Mouse (Mus musculus) layer of hippocampus, adult 18-20 months (tissue): ENCODE results near the gene Enkd1. TPM values are rescaled to one million over a fixed set of nuclear protein-coding genes. Genes with fewer than 3 reads are reported as not detected.
A peak's percentile ranks its signal among the peaks of the same experiment; 100 is the strongest.

Source experiments
- DNase-seq, 2 experiments: peaks; one replicate each; pipeline ENCODE4 v3.0.0; 2022; ENCODE audit warnings: low spot score in 2 of 2
- long read RNA-seq: library from polyadenylated mRNA; stranded (forward); transcript quantifications from one replicate; pipeline ENCODE4 v2.0.0, GENCODE M21; 2021
- total RNA-seq, 2 experiments: library from RNA; stranded (reverse); gene quantifications; 2 replicates each; pipeline ENCODE4 v1.2.3; 2021

Enkd1 gene
- 1 to 10 TPM; 8.8 to 9.6 TPM for total RNA-seq
- long read RNA-seq, partial matches to known transcripts = 0 of 8 reads
- long read RNA-seq, other reads (novel, unspliced or antisense) = 7 of 8 reads

DNA sequence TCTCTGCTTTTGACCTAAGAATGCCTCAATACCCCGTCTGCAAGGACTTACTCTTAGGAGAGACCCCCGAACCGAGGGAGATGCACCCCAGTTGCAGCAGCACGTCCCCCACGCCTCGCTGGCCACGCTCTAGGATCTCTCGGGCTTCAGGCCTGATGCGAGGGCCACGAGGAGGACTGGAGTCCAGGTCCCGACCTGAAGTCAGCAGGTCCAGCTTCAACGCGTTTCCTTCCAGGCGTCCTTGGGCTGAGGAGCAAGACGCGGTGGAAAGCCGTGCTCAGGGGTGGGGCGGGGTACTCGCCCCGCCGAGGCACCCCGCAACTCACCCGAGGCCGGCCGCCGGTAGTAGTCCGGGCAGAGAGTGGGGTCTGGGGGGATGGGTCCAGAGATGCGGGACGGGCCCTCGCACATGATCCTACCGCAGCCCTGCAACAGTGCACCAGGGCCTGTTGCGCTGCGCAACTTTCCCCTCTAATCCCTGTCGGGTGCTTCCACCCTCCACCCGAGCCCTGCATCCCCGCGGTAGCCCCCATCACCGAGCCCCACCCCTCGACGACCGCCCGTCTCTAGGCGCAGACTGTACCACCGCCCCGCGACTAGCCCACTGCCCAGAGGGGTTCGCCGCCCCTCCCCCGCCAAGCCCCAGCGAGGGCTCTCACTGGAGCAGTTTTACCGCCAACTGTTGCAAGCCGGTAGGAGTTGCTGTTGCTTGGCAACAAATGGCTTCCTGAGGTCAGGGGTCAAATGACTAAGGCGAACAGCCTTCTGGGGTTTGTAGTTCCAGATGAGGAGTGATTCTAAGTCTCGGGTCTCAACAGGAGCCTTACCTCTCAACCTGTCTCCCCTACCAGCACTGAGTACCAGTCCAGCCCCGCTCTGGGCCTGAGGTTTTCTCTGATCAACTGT lies at the start of gene Enkd1, which contains the start of gene 4933405L10Rik:
Gene Enkd1, minus strand, starts transcription at position 713 of the 906 bp plus-strand sequence.
Gene 4933405L10Rik, plus strand, starts transcription at position 158 of the 906 bp plus-strand sequence.
- peak; percentile 81 to 94 for DNase-seq

DNA sequence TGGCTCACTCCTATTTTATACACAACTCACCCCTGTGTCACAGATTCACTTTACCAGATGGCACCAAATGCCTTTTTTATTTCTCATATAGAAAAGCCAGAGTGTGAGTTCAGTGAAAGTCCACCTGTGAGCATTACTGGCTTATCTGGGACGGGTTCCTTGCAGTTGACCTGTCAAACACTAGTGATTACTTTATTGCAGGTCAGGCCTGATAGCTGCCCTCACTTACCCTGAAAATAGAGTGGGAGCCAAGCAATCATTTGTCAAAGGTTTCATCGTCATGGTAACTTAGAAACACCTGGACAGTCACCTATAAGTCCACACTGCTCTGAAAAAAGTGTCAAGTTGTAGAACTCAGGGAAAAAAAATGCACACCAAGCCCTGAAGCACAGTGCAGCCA lies 46.7 kb upstream of the Enkd1 start:
- no peak for DNase-seq

DNA sequence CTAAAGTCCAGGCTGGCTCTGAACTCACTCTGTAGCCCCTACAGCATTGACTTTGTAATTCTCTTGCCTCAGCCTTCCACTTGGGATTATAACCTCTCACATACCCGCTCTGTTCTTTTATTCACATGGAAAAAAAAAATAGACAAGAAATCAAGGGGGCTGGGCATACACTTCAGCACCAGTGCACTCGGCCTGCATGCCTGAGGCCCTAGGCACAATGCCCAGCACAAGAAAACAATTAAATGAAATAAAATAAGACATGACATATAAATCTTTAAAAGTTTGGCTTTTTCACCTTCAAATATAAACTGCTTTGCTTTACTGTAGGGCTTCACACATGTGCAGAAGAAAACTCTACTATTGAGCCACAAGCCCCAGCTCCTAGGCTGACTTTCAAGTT lies 45.9 kb upstream of the Enkd1 start:
- DNase-seq = no peak

DNA sequence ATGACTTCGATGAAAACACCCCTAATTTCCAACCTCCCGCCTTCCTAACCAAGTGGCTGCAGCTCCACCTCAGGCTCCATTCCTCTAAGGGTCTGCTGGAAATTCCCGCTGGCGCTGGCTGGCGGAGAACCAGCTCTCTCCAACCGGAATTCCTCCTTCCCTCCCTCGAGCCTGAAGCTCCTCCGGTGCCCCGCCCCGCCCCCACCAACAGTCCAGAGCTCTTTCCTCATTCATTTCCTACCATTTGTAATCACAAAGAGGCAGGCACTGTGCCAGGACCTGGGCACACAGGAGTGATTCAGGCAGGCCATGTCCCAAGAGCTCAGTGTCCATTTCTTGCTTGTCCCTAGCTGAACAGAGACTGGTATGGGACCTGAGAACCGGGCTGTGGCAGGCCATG lies 42.6 kb upstream of the Enkd1 start:
- DNase-seq = peak in 1 of 2 experiments; percentile 27

DNA sequence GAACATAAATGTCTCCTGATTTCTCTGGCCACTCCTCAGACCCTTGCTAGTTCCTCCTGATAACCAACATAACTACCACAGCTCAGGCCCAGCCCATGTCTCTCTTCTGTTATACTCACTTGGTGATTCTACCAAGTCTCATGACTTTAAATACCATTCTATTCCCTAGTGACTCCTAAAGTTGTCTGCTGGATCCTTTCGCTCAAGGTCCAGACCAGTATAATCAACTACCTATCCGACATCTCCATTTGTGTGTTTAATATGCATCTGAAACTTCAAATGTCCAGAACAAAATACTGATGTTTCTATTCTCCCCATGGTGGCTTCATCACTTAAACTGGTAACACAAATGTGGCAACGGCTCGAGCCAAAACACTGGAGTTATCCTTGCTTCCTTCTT lies 35.3 kb upstream of the Enkd1 start:
- no peak for DNase-seq

DNA sequence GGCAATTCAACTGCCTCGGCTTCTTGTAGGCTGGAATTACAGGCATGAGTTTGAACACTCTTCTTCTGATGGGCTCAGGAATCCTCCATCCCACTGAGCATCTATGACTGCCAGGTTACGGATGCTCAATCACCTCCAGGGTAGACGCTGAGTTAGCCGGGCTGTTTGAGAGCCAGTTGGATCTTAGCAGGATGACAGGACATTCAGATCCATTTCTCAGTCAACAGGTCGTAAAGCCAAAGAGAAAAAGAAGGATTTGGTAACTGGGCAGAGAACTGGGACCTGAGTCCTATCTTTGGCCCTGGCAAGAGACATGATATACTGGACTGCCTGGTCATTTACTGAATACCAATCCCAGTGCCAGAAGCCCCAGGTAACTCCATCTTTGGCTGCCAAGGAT lies 31.2 kb upstream of the Enkd1 start:
- no peak for DNase-seq

DNA sequence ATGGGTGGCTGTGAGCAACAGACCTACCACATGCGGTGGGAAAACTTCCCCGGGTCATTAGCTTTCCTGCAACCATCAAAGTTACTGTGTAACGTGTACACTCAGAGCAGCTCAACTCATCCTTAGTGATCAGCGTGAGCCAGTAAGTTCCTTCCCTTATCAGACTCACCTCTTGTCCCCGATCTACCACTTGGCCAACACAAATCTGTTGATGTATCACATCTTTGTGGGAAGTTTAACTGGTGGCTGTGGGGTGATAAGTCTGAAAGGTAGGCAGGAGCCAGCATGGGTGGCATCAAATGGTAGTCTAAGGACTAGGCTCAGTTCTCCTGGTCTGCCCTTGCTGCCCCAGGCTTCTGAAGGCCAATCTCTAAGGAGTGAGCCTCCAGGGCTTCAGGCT lies 24.2 kb upstream of the Enkd1 start:
- DNase-seq = no peak

DNA sequence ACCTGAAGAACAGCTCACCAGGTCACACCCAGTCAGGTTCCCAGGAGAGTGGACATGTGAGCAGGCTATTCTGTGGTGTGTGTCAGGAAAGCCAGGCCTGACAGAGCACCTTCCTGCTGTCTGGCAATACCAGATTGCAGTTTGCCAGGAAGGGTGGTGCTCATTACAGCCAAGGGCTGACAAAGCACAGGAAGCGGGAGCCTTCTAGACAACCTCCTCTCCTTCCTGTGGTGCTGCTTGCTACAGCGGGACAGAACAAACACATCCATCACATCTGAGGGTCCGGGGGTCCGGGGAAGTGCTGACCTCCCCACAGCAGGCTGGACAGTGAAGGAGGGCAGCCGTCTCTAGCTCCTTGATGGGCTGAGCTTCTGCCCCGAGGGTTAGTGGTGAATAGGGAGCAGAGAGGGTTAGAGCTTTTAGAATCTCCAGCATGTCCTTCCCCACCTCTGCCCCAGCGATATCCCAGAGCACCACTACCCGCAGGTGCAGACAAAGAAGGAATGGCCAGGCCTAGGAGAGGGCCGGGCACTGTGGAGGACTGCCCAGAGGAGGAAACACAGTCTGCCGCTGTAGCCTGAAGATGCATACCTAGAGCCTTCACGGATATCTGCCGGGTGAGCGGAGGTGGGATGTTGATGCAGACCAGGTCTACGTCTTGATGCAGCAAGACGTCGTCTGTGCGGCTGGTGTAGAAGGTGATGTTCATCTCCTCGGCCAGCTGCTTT lies 19.6 kb upstream of the Enkd1 start:
- DNase-seq = no peak

DNA sequence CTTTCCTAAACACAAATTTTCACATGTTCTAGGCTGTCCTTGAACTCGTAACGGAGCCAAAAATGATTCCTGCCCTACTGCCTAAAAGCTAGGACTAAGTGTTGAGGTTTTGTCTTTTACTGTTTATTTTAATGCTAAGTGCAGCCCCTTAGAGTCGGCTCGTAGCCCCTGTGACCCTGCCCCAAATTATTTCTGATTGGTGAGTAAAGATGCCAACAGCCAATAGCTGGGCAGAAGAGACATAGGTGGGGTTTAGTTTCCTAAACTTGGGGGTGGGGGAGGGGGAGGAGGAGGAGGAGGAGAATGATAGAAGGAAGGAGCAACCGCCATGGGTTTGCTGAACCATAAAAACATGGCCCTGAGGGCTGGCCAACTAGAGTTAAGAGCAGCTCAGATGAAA lies 17.7 kb upstream of the Enkd1 start:
- no peak for DNase-seq

DNA sequence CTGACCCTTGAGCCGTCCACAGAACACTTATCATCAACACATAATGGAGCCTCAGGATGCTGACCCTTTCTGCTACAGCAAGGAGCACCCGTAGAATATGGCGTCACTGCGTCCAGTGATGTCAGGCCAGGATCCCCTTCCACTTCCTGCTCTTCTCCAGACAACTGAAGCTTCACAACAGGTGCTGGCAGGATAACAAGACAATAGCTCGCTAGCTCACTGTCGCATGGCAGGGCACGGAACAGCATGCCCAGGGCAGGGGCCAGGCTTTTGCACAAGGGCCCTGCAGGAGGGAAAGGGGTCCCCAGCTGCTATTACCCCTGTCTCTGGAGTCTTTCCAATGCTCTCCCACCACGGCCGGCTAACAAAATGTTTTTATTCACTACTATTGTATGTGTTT lies 14.9 kb upstream of the Enkd1 start:
- DNase-seq = no peak

DNA sequence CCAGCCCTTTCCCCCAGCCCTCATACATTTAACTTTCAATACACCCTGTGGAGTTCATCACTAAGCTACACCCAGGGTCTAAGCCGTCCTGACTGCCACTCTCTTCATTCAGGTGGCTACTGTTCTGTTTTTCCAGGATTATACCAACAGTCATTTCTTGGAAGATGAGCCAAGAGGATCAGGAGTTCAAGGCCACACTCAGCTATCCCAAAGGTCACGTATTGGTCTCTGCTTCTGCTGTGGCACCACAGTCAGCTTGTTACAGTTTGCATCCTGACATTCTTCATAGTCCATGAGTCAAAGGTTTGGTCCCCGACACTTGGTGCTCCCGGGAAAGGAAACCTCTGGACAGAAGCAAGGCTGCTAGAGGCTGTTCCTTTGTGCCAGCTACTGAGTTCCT lies 11.6 kb upstream of the Enkd1 start:
- no peak for DNase-seq

DNA sequence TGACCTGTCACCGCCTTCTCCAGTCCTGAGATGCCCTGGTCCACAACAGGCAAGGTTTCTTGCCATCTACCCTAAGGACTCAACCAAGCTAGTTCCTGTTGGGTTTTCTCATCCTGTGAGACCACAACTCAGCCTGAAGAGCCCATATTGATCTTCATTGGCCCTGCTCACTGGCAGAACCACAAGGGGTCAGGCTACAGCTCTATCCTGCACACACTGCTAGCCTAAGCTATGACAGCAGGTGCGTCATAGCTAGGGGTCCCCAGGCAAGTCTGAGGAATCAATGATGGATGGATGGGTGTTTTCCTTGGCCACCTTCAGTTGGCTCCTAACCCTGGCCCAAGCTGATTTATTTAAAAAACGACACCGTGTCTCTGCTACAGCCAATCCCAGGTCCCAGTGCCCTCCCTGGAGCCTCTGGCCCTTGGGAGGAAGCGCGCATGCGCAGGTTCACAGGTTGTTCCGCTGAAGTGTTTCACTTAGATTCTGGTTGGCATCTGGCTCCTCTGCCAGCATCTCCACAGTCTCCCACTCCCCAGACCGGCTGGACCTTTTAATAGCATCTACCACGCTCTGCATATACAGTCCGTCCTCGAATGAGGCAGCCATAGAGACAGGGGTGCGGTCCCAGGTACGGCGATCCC lies 8.4 kb upstream of the Enkd1 start:
- DNase-seq = no peak

DNA sequence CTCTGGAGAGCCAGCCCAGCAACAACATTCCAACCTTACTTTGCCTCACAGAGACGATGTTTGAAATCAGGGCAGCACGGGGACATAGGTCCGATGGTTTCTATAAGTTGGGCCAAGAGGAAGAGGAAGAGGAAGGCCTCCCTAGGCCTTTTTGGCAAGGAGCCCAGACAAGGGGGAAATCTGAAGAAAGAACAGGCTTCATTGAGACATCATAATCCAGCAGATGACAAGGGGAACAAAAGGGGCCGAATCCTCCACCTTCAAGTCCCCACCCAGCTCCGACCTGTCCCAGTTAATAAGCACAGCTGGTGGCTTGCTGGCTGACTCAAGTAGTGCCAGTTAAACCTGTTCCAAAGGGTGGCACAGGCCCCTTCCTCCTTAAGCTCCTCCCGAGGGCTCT lies 7.0 kb upstream of the Enkd1 start:
- no peak for DNase-seq

DNA sequence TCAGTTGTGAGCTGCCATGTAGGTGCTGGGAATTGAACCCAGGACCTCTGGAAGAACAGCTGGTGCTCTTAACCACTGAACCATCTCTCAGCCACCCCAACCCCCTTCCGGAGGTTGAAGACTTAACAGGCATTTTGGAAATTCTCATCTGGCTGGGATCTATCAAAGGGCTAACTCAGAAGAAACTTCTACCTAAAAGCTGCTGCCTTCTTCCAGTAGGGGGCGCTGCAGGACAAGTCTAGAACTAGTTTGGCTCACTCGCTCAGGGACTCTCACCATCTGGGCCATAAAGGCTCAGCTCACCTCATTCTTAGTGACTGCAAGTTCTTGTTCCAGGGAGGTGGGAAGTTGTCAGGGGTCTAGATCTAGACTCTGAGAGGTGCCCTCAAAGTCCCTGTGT lies 6.1 kb upstream of the Enkd1 start:
- peak; percentile 68 to 88 for DNase-seq

DNA sequence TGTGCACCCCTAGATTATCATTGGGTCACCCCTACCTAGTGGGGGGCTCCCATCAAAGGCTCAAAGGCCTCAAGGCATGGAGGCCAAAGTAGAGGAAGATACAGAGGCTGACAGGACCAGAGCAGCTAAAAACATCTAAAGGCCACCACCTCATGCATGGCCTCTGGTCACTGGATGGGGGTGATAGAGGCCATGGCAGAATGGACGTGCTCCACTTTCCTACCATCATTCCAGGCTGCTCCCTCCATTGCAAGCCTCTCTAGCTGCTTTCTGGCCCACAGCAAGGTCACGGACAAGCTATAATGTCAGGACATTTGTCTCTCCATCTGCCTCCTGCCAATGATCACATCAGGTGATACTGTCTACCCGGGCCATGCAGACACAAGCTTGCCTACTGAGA lies 4.3 kb upstream of the Enkd1 start:
- no peak for DNase-seq

DNA sequence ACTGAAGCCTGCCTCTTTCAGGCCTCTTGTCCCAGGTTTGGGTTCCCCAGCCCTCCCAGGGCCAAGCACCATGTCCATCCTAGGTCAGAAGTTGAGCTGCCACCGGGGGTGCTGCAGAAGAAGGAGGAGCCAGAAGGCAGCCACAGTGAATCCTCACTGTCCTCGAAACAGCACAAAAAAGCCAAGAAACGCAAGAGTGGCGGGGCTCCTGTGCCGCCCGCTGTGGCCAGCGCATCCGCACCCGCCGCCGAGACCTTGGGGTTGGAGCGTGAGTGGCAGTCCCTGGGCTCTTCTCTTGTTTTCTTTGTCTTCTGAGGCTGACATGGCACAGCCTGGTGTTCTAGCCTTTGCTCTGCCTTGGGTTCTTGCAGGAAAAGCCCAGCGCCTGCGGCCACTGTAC lies 1.3 kb upstream of the Enkd1 start:
- DNase-seq = no peak

DNA sequence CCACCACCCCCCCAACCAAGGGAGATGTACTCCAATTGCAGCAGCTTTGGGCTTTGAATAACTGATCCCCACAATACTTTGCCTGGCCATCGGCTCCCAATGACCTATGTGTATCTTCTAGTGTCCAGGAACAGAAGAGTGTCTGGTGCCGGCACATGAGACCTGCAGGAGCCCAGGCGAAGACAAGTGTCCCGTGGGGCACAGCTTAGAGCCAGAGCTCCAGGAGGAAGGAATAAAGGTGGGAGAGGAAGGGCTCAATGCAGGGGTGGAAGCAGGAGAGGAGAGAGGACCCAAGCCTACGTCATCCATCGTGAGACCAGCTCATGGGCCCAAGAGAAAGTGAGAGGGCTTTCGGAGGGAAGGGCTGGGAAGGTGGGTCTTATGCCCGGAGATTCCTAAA lies 665 bp upstream of the Enkd1 start:
- no peak for DNase-seq

DNA sequence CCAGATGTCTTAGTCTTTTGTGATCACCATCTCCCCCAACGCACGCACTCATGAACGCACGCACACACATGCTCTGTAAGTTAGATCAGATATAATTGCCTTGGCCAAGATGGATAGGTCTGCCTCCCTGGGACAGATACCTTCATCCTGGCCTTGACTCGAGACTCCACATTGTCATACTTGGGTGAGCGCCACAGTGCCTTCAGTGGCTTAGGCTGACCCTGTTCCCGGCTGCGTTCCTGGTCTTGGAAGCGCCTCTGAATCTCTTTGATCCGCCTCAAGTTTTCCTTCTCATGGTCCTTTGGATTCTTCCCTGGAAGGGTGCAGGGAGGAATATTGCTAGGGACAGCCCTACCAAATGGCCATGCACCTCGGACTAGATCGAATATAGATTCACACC lies 1.6 kb downstream of the Enkd1 start:
- DNase-seq = no peak

DNA sequence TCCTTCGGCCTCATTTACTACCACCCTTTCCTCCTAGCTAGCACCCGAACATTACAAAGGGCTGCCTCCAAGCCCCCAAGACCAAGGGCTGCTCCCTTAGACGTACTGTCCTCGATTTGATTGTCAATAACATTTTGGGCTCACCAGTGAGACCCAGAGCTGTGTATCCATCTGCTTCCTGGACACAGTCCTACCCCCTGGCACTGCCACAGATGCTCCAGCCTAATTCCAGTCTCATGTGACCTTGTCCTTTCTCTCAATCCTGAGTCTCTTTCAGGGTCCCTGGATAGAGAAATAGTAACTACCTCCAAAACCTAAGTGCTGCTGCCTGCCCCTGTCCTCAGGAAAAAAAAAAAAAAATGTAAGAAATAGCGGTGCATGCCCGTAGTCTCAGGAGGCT lies 3.1 kb downstream of the Enkd1 start:
- no peak for DNase-seq

DNA sequence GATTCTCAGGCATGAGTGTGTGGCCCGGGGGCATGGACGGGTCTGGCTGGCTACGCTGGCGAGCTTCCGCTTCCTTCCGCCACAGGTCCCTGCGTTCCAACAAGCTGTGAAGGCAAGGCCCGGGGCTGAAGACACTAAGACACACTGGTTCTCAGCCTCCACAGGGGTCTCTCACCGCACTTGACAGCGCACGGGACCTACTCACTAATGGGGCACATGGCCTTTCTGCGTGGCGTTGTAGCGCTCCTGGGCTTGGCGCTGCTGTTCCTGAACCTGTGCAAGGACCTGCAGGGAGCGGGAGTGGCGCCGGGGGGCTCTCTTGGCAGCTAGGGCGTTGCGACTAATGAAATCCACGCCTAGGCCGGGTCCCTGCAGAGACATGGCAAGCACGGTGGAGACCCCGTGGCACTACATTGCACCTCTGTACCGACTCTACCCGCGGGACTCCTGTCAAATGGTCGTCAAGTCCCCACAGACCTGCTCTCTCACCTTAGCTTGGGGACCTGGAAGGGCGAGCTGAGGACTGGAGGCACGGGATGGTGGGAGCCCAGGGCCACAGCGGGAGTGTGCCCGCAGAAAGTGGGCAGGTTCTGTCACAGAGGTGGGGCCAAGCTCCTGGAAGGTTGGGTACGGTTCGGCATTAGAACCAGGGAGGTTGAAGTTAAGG lies 3.7 kb downstream of the Enkd1 start:
- no peak for DNase-seq

DNA sequence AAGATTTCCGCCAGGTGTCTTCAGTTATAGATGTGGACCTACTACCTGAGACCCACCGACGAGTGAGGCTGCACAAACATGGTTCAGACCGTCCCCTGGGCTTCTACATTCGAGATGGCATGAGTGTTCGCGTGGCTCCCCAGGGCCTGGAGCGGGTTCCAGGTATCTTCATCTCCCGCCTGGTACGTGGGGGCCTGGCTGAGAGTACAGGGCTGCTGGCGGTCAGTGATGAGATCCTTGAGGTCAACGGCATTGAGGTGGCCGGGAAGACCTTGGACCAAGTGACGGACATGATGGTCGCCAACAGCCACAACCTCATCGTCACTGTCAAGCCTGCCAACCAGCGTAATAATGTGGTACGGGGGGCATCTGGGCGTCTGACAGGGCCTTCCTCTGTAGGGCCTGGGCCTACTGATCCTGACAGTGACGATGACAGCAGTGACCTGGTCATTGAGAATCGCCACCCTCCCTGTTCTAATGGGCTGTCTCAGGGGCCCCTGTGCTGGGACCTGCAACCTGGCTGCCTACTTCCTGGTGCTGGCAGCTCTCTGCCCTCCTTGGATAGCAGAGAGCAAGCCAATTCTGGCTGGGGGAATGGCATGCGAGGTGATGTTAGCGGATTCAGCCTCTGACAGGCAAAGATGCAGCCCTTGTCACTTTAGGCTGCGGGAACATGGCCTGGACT lies 5.1 kb downstream of the Enkd1 start:
- DNase-seq = no peak
